ENCODE assay signal across 8 mouse cellular contexts in the genomic region with DNA sequence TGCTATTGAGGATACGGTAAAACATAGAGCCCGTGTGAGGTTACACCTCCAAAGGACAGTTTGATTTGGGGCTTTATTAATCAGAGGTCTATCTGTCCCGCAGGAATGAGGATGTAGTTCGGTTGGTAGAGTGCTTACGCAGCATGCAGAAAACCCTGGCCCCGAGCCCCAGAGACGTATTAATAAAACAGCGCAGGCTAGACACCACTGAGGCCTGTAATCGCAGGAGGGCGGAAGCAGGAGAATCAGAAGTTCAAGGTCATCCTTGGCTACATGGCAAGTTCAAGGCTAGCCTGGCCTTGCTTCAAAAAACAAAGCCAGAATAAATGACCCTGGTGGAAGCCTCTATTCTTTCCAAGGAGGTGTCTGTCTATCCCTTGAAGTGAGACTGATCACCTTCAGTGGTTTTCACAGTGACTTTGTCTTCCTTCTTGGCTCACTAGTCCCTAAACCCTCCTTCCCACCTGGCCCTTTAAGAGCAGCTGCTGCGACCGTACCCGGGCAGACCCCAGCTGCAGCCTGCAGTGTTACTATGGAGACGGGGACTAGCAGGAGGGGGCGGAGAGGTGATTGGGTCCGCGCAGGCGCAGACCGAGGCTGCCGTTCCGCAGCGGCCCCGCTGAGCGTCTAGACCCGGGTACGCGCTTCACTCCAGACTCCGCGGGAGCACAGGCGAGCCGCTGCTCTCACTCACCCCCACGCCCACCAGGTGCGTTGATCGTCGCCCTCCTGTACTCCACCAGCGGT. TPM values are rescaled to one million over a fixed set of nuclear protein-coding genes. Genes with fewer than 3 reads are reported as not detected.
DNase-seq lines count a peak whose midpoint lies in the region; ATAC-seq and TF ChIP-seq lines count a peak whose summit lies in the region.

A gene (plus strand): TSS at position 622 of the 747 bp plus-strand sequence.

- H3K9me3 ChIP-seq in hindbrain, postnatal 0 days (ENCODE audit: low read length), result no peaks in the 10 kb centered on the region

- H3K36me3 ChIP-seq in hindbrain, postnatal 0 days (ENCODE audit: insufficient read depth, low read length), result no peaks in the 10 kb centered on the region

- peak within 1 kb of the TSS; percentile 96 for H3K4me2 ChIP-seq in hindbrain, postnatal 0 days (ENCODE audit: low read depth, low read length)

- H3K4me1 ChIP-seq in hindbrain, postnatal 0 days (ENCODE audit: insufficient read depth, low read length), result peaks cover 38% of the 10 kb centered on the region

- WGBS in hindbrain, postnatal 0 days, result 7% methylated on average over 36 of the region's 36 CpGs

- H3K4me3 ChIP-seq in hindbrain, postnatal 0 days (ENCODE audit: low read length), result peak within 1 kb of the TSS; percentile 64

- ATAC-seq in hindbrain, postnatal 0 days, result peak; percentile 87

- peak within 1 kb of the TSS; percentile 91 for H3K27ac ChIP-seq in hindbrain, postnatal 0 days

- no peaks in the 10 kb centered on the region for H3K27me3 ChIP-seq in hindbrain, postnatal 0 days (ENCODE audit: insufficient read depth, low read length)

- TF ChIP-seq CTCF in hindbrain, postnatal 0 days (IDR thresholded peaks at IDR 0.05; ENCODE audit: low read depth), result no peak

- H3K9ac ChIP-seq in hindbrain, postnatal 0 days (replicated peaks; ENCODE audit: low read length), result peak within 1 kb of the TSS; percentile 72

- peak; percentile 70 for DNase-seq in T-cell, adult 2 months (ENCODE audit: low spot score)
- DNase-seq in cerebellum, postnatal 10 days, result peak; percentile 96 to 97
- DNase-seq in frontal cortex, postnatal 25 days (ENCODE audit: low spot score in 2 of 2), result peak; percentile 68 to 78
- peak; percentile 97 for DNase-seq in hindbrain, postnatal 0 days (ENCODE audit: low spot score)
- peak; percentile 79 to 91 for DNase-seq in left cerebral cortex, adult 8-10 months (ENCODE audit: low spot score in 2 of 2)
- peak; percentile 79 to 90 for DNase-seq in lung, postnatal 4 days
- peak; percentile 84 to 86 for DNase-seq in right cerebral cortex, adult 2 months (ENCODE audit: low spot score in 2 of 2)
- DNase-seq in urinary bladder, postnatal 4 days (ENCODE audit: low spot score in 2 of 2), result peak; percentile 79 to 81

RNA-seq across cellular contexts. Expression of the gene that starts here (rescaled TPM):
- total RNA-seq in hindbrain, postnatal 0 days (2014; rRNA removed), result 106 and 118 TPM in 2 replicates
- polyA plus RNA-seq in hindbrain, postnatal 0 days (2015; fragmentation: Nextera tagmentation; extraction: Ambion mirVana), result 138 and 139 TPM in 2 replicates
- total RNA-seq in left cerebral cortex, adult 8-10 months (2022), result 100 to 1,000 TPM; 270 to 304 (median 294) TPM

Comparison
In these comparisons a context has a peak if more than half of its experiments do, and no peak if none do; other contexts are left out.
1. Peak in every context shown above with its lines: DNase-seq, ATAC-seq, H3K4me3 ChIP-seq and H3K27ac ChIP-seq.